Mouse (Mus musculus): ENCODE data around the gene Map3k4.

The Map3k4 gene

DNA sequence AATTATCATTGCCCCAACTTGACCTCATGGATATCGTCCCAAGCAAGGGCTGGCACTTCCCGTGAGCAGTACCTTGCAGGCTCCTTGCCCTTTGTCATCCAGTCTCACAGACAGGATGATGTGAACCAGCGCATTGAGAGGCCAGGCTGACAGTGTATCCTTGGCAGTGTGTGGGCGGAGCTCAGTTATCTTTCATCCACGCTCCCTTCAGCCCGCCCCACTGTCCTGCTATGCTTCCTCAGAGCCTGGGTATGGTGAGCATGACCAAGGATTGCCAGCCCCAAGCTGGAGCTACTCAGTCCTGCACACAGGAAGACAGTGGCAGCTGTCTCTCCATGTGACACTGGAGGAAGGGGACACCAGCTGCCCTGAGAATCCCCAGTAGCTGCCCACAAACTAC, 102.4 kb downstream of the Map3k4 start:
- no peak for DNase-seq

DNA sequence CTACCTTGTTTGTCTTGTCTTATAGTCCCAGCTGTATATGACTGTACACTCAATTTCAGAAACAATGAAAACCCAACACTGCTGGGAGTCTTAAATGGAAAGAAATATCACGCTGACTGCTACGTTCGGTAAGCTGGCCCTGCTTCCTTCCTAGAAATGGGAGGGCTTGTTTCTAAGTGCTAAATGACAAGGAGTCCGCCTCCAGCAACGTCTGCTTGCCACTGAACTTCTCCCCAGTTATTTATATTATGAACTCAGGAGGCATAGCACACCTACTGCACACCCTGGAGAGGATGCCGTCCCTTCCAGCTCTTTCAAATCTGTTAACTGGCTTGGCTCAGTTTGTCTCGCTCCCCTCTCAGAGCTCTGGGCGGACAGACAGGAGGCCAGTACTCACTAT, 105.2 kb downstream of the Map3k4 start:
- no peak for DNase-seq

DNA sequence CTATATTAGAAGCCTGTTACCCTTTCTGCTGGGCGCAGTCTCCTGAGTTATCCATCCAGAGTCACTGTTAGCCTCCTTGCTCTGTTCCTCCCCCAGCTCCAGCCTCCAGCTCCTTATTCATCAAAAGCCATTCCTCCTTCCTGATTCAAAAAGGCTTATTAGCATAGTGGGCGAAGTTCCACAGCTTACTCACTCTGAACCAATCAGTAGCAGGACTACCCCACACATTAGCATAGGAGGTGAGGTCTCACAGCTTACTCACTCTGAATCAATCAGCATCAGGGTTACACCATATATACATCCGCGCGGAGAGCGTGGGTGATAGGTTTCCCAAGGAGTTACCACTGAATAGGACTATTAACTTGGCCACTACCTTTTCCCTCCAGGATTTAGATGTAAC, 106.3 kb downstream of the Map3k4 start:
- no peak for DNase-seq

DNA sequence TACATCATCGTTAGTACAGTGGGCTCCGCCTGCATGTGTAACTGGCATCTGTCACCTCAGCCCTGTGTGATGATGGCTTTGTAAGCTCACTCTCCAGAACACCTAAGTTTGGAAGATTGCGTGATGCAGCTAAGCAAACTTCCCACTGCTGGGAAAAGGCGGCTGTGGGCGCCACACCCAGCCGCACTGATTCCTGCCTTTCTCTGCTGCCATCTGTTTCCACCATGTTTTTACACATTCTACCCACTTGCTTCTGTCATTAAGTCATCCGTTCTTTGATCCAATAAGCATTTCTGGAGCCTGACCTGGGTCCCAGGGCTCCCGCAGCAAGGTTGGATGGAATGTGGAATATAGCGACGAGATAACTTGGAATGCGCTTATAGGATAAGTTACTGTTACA, 106.7 kb downstream of the Map3k4 start:
- no peak for DNase-seq

DNA sequence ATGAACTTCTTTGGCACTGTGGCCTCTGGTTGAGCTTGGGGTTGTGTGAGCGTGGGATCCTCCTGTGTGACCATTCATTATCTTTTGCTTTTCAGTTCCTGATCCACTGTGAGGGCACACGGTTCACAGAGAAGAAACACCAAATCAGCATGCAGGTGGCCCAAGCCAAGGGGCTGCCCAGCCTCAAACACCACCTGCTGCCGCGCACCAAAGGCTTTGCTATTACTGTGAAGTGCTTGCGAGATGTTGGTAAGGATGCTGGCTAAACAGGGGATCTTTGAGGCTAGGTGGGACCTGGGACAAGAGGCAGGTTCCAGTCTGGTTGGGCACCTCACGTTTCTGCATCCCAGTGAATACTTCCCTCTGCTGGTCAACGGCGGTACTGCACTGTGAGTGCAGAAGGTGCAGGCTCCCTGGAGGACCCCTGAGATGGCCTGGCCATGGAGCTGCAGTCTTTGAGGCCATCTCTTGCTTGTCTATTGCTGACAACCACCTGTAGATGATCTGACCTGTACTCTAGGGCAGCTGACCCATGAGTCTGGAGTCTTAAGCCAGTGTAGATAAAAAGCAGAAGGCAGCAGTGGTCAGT, 108.0 kb downstream of the Map3k4 start:
- DNase-seq: peak; percentile 96

DNA sequence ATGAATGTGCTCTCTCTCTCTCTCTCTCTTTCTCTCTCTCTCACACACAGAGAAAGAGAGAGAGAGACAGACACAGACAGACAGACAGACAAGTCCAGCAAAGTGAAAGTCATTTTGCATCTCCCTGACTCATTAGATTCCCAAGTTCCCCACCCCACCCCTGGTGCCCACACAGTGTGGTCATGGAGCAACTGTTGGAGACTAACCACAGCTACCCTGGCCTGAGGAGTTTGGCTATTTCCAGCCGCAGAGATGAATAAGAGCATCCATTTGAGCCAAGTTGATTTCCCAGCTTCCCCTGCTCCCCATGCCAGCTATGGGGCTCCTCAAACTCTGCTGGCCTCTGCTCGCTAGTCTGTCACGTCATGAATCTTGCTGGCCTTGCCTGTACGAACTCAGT, 109.1 kb downstream of the Map3k4 start:
- DNase-seq: no peak

DNA sequence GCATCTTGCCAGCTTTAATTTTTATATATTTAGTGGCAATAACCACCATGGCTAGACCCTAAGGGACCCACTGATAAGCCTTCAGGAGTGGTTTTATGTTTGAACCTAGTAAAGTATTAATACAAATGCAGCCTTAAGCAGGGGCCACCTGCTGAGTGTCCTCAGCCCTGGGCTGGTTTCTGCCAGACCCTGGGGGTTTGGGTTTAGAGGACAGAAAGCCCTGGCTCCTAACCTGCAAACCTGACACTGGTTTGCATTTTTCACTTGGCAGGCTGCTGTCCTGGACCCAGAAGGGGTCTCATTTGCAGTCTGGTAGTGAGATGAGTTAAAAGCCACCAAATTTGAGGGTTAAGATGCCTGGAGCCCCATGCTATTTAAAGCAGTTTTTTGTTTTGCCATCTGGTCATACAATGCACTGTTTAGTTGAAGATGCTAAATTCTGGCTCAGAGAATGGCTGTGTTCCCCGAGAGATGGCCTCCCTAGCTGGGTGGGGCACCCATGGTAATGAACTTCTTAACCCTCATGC, 111.5 kb downstream of the Map3k4 start:
- DNase-seq: no peak

DNA sequence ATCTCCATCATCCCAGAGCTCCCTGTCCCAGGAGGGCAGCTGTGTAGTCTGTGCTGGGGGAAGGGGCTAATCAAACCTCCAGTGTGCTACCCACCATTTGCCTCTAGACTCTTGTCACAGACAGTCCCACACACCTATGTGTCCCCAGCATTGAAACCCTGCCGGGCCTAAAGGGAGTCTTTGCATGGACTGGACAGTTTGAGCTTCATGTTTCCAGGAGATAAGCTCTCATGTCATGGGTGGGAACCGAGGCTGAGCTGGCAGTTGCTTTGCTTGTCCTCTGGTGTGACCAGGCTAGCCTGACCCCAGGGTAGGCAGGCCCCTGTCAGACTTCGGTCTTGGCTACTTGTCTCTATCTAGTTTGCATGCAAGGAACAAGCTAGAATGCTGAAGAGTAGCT, 112.3 kb downstream of the Map3k4 start:
- DNase-seq: no peak

DNA sequence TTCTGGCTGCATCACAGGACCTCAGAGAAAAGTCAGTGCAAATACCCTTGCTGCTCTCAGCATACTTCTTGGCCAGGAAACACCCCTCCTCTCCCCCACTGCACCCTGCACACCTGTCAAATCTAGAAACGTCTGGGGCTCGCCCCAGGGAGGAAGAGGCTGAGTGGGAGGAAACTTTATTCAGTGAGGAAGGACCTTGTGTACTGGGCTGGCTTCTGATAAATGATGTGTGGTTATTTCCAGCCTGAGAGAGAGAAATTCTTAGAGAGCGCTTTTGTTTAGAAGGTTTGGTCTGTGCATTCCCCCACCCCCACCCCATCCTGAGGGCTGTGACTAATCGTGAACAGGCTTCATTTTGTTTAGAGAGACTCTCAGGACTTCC, 112.9 kb downstream of the Map3k4 start:
- DNase-seq: peak; percentile 65

DNA sequence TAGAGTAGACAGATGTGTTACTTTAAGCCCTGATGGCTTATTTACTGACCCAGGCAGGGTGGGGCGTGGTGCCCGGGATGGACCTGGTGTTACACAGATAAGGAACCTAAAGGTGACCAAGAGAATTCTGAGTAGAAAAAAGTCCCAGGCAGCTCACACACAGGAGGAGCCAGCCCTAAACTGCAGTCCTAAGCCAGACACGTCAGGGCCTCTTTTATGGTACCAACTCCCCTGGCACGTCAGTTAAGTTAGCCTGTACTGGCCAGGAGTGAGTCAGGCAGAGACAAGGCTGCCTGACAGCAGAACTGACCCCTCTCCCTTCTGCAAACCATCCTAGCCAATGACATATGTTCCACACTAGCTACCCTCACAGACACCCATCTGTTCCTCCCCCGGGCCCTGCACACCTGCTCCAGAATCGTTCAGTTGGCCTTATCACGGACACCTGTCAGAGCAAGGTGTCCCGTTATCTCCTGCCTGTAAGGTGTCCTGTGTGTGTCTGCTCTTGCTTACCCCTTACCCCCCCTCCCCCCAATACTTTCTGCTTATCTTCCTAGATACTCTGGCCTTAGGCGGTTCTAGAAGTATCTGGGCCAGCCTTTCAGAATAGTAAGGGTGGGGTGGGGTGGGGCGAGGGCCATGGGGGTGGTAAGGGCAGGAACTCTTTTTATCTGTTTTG, 113.4 kb downstream of the Map3k4 start:
- DNase-seq: peak; percentile 38

DNA sequence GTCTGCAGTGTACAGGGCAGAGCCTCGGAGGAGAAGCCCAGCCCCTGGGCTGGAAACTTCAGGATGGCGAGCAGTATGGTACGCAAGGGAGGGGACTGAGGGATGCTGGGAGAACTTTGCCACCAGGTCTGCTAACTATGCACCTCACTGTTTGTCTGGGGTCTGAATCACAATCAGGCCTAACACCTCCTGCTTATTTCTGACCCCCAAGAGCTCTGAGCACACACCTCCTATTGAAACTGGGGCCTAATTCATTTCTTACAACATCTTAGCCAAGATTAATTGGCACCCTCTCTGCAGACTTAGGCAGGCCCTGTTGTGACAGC, 113.9 kb downstream of the Map3k4 start:
- no peak for DNase-seq

DNA sequence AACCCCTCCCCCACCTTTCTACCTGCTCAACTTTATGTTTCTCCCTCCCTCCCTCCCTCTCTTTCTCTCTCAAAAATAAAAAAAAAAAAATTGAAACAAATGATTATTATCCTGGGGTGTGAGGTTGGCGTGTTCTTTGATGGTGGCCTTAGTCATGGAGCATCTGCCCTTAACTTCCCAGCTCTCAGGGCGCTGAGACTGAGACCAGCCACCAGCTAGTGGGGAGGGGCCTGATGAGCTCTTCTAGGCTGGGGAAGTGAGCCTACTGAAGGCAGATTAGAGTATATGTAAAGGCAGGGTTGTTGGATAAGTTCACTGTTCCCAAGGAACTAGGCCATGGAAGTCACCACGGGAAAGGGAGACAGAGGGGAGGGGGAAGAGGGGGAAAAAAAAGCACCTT, 114.3 kb downstream of the Map3k4 start:
- DNase-seq: peak; percentile 41

DNA sequence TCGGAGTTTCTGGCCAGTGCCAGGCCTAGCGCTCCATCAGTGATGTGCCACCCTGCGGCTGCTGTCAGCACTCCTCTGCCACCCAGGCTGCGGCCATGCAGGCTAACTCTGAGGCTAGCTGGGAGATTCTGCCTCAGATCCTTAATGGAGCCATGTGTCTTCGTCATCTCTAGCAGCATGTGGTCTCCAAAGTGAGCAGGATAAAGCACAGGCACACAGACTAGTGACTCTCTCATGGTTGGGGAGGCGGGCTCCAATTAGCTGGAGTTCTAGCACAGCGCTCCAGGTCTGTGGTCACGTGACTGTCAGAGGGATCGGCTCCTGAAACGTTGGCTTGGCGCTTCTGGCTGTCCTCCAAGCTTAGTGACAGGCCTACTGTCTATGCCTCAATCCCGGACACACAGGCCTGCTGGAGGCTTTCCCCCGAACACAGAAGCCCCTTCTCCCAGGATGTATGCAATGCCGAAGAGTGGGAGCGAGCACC, 115.1 kb downstream of the Map3k4 start:
- no peak for DNase-seq

DNA sequence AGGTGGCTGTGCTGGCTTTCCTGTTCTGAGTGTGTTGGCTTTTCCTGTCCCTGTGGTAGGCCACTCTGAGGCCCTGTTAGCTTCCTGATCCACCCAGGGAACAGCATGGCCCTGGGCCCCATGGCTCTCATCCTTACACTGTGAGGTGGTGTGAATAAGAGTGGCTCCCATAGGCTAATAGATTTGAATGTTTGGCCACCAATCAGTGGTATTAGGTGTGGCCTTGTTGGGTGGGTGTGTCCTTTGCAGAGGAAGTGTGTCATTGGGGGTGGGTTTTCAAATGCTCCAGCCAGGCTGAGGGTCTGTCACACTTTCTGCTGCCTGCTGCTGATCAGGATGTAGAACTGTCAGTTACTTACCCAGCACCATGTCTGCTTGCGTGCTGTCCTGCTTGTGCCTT, 117.5 kb downstream of the Map3k4 start:
- DNase-seq: no peak

DNA sequence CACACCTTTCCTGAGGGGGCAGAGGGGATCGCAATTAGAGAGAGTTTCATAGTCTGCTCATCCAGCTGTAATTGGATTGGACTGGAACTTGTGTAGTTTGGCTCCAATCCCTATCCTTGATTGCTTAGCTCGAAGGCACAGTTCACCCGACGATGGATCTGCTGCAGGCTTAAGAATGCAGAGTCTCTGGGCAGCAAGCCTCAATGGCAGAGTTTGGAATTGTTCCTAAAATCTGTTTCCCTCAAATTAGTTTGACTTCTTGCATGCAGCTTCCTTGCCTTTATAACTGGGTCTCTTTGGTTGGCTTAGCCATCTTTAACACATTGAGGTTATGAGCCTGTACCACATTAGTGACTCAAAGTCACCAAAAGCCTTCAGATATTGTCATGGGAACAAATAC, 118.7 kb downstream of the Map3k4 start:
- no peak for DNase-seq

DNA sequence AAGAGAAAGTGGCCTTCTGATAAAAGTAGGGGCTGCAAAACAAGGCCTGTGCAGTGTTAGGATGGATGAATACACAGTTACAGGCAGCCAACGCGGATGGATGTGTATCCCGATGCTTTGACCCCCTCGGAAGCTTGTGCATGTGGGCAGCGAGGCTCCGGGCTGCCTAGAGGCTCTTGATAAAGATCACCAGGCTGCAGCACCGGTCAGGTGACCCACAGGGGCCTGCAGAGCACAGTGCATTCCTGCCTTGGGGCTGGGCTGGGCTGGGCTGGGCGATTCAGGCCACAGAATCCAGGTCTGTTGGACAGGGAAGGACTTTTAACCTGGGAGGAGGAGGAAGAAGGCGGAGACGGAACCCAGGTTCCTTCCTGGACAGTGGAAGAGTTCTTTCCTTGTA, 123.0 kb downstream of the Map3k4 start:
- DNase-seq: no peak

DNA sequence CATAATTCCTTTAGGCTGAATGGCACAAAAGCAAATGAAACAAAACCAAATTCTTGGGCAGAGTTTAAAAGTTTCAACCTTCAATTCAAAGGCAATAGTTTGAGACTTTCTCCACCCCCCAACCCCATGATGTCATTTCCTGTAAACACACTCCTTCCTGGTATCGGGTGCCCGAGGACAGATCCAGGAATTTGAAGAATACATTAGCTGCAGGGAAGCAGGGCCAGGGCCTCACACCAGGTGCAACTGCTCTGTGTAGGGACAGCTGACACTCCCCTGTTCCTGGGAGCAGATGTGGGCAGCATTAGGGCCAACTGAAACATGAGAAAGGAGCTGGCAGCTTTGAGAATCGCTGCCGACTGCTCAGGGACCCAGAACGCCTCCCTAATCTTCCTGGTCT, 123.5 kb downstream of the Map3k4 start:
- peak; percentile 50 for DNase-seq

DNA sequence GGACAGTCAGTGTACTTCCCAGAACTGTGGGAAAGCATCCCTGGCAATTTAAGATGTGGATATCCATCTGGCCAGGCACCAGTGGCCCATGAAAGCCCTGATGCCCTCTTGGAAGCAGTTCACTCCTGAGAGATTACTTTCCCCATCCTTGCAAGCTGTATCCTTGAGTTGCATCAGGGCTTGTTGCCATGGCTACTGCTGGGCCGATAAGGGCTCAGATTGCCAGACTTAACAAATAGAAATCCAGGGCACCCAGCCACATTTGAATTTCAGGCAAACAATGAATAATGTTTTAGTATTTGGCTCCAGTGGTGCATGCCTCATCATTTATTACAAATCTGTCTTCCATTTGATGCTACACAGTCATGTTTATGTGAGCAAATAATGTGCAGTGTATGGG, 130.8 kb downstream of the Map3k4 start:
- no peak for DNase-seq

DNA sequence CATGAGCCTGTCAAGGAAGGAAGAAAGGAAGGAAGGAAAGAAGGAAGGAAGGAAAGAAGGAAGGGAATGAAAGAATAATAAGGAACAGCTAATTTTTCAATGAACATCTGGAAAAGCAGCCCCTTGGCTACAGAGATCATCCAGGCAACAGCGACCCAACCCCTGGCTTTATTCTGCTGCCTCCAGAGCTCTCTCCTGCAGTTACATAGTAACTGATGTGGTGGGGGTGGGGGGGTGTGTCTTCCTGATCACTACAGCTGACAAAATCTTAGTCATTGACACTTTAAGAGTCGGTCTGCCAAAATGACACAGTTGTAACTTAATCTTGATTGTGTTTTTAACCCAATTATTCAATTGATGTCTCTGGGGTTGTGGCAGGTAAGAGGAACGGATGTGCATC, 132.3 kb downstream of the Map3k4 start:
- no peak for DNase-seq

DNA sequence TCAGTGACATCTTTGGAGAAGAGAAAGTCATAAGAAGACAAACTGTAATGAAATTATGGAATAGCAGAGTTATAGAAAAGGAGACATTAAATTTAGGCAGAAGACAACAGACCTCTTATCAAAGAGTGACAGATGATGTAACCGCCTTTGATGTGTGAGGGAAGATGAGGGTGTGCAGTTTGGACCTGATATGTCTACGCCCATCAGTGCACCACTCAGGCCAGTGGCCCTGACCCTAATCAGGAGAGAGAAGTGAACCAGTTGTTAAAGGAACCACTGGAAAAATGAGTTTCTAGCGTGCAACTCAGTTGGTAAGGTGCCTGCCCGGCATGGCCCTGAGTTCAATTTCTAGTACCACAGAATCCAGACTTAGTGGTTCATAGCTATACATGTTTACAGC, 132.7 kb downstream of the Map3k4 start:
- no peak for DNase-seq

DNA sequence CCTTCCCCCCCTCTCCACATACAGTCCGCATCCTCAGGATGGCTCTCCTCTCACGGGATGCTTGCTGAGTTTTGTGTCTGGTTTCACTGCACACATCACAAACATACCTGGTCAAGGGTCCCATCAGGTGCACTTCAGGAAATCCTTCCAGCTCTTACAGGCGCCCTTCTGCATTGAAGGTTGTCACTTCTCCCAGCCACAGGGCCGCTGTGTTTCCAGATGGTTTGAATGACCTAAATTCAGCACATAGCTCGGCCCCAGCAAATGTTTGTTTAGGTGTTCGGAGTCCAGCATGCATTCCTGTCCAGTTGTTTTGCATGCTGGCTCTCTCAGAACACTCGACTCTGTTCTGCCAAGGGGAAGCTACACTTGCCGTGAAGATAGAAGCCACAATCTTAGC, 134.3 kb downstream of the Map3k4 start:
- DNase-seq: no peak

DNA sequence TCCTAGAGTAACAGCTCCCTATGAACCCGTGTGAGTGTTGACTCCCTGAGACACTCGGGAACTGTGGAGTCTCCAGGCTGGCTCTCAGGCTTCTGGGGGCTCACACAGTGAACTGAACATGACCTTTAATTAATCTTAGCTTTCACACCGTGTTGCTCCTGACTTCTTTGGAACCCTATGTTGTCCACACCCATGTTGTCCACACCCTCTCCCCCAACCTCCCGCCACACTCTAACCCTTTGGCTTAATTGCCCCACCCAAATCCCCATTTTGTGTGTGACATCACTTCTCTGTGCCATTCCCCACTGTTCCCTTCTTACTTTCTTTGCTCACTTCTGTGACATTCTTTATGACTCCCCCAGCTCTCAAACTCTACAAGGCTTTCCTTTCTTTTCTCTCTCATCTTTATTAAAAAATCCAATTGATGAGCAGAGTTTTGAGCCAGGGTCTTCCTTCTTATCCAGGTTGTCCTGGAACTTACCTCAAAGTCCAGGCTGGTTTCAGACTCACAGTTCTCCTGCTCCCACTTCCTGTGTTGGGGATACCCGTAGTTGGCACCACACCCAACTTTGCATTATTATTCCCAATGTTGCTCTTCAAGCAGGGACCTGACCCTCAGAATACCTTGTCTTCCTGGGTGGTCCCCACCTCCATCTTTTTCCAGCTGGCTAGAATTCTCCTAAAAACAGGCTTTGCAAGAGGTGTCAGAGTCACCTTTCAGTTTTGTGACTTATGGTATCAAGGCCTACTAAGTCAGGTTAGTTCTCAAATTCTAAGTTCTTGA, 135.7 kb downstream of the Map3k4 start:
- no peak for DNase-seq

DNA sequence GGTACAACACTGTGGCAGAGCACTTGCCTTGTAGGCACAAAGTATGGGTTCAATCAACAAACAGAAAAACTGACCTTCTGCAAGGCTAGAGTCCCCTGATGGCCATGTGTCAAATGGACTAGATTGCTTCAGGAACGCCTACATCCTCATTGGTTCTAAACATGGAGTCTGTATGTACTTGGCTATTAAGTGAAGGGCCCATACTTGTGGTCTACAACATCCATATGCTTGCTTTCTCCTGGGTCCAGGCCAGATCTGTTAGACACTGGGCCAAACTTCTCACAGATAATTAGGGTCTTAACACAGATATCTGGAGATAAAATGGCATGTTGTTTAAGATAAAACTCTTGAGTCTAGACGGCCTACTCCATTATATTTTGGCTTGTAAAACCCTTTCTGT, 138.8 kb downstream of the Map3k4 start:
- no peak for DNase-seq

DNA sequence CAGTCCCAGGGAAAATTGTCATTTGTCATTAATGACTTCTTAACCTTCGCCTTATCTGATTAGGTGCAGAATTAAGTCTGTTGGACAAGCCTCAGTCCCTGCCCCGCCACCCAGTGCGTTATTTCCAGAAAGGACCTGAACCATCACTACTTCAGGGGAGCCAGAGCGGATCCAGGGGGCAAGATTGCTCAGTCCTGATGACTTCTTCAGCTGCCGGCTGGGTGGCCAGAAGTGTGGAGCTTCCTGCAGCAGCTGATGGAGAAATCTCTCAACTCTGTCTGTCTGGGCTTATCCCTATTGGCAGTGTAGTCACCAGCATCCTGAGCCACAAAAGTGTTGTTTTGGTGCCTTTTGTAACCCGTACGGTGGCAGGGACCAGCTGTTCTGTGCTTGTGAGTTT, 139.3 kb downstream of the Map3k4 start:
- DNase-seq: no peak
